Mouse (Mus musculus): ENCODE results near the gene Vars2. TPM values are rescaled to one million over a fixed set of nuclear protein-coding genes. Genes with fewer than 3 reads are reported as not detected.
A peak's percentile ranks its signal among the peaks of the same experiment; 100 is the strongest.

The Vars2 gene
- polyA plus RNA-seq, 2 experiments, result 14.8 to 35.4 TPM

- H3K9me3 ChIP-seq (ENCODE audit: control insufficient read depth, low read length), result no peaks in the 10 kb centered on the region
- peaks cover 12% of the 10 kb centered on the region for H3K4me1 ChIP-seq (ENCODE audit: control insufficient read depth, insufficient read depth, low read length)
- H3K4me3 ChIP-seq (replicated peaks; ENCODE audit: low read length), result no peak overlapping the region
- no peaks in the 10 kb centered on the region for H3K27me3 ChIP-seq (ENCODE audit: control insufficient read depth, insufficient read depth, low read length)
- DNase-seq (ENCODE audit: low spot score) (peak; percentile 40), ATAC-seq (ENCODE audit: low FRiP score, low read depth) (no peak)
- H3K4me2 ChIP-seq (replicated peaks; ENCODE audit: low read depth, low read length, severe bottlenecking), result no peak overlapping the region
- H3K36me3 ChIP-seq (ENCODE audit: control insufficient read depth, insufficient read depth, low read length), result no peaks in the 10 kb centered on the region
- no peak overlapping the region for H3K27ac ChIP-seq (replicated peaks; ENCODE audit: low read depth, low read length)
- 54% methylated on average over 7 of the region's 7 CpGs for WGBS
- no peak for TF ChIP-seq POLR2A (IDR thresholded peaks at IDR 0.05; ENCODE audit: borderline replicate concordance, extremely low read depth, insufficient read depth, insufficient read length)
- no peak overlapping the region for H3K9ac ChIP-seq (ENCODE audit: low read depth, low read length, severe bottlenecking)
Observed at GRCm38 (mm10) chr17:35707929-35708328, 40.5 kb upstream of the Vars2 start.

GRCm38 (mm10) chr17:35705836-35706235 lies 38.4 kb upstream of the Vars2 start:
- H3K27ac ChIP-seq (replicated peaks; ENCODE audit: low read depth, low read length), result no peak overlapping the region
- no peak overlapping the region for H3K9ac ChIP-seq (ENCODE audit: low read depth, low read length, severe bottlenecking)
- no peaks in the 10 kb centered on the region for H3K36me3 ChIP-seq (ENCODE audit: control insufficient read depth, insufficient read depth, low read length)
- no peaks in the 10 kb centered on the region; the same call in 1 of the 2 replicates for H3K27me3 ChIP-seq (ENCODE audit: control insufficient read depth, insufficient read depth, low read length)
- H3K4me3 ChIP-seq (replicated peaks; ENCODE audit: low read length), result no peak overlapping the region
- 28% methylated on average over 4 of the region's 4 CpGs for WGBS
- H3K4me1 ChIP-seq (ENCODE audit: control insufficient read depth, insufficient read depth, low read length), result peaks cover 24% of the 10 kb centered on the region
- no peaks in the 10 kb centered on the region for H3K9me3 ChIP-seq (ENCODE audit: control insufficient read depth, low read length)
- ATAC-seq (ENCODE audit: low FRiP score, low read depth) (no peak), DNase-seq (ENCODE audit: low spot score) (no peak)
- TF ChIP-seq POLR2A (IDR thresholded peaks at IDR 0.05; ENCODE audit: borderline replicate concordance, extremely low read depth, insufficient read depth, insufficient read length), result no peak
- no peak overlapping the region for H3K4me2 ChIP-seq (replicated peaks; ENCODE audit: low read depth, low read length, severe bottlenecking)

- Histone ChIP-seq H3K27me3 (ENCODE audit: control insufficient read depth, insufficient read depth, low read length) (no peaks in the 10 kb centered on the region; the same call in 1 of the 2 replicates), H3K4me1 (ENCODE audit: control insufficient read depth, insufficient read depth, low read length) (peaks cover 24% of the 10 kb centered on the region), H3K9me3 (ENCODE audit: control insufficient read depth, low read length) (no peaks in the 10 kb centered on the region), H3K27ac (replicated peaks; ENCODE audit: low read depth, low read length) (peak within 1 kb of the TSS; percentile 86), H3K4me2 (replicated peaks; ENCODE audit: low read depth, low read length, severe bottlenecking) (peak within 1 kb of the TSS; percentile 41), H3K9ac (ENCODE audit: low read depth, low read length, severe bottlenecking) (peak within 1 kb of the TSS; percentile 40), H3K4me3 (replicated peaks; ENCODE audit: low read length) (peak within 1 kb of the TSS; percentile 39), H3K36me3 (ENCODE audit: control insufficient read depth, insufficient read depth, low read length) (no peaks in the 10 kb centered on the region)
- WGBS, result 10% methylated on average over 19 of the region's 19 CpGs
- ATAC-seq (ENCODE audit: low FRiP score, low read depth) (peak; percentile 53), DNase-seq (ENCODE audit: low spot score) (peak; percentile 80)
- TF ChIP-seq POLR2A (IDR thresholded peaks at IDR 0.05; ENCODE audit: borderline replicate concordance, extremely low read depth, insufficient read depth, insufficient read length), result no peak
Observed at GRCm38 (mm10) chr17:35704621-35705464, 37.5 kb upstream of the Vars2 start, which contains the start of gene Ddr1. TSS of gene Ddr1 (minus strand) at chr17:35704621.

GRCm38 (mm10) chr17:35703751-35704271 lies 36.4 kb upstream of the Vars2 start:
- DNase-seq (ENCODE audit: low spot score) (peak; percentile 64), ATAC-seq (ENCODE audit: low FRiP score, low read depth) (peak; percentile 52)
- no peak for TF ChIP-seq POLR2A (IDR thresholded peaks at IDR 0.05; ENCODE audit: borderline replicate concordance, extremely low read depth, insufficient read depth, insufficient read length)
- Histone ChIP-seq H3K4me3 (replicated peaks; ENCODE audit: low read length) (peak overlapping the region; percentile 39), H3K36me3 (ENCODE audit: control insufficient read depth, insufficient read depth, low read length) (no peaks in the 10 kb centered on the region), H3K4me1 (ENCODE audit: control insufficient read depth, insufficient read depth, low read length) (peaks cover 32% of the 10 kb centered on the region), H3K27ac (replicated peaks; ENCODE audit: low read depth, low read length) (peak overlapping the region; percentile 86), H3K4me2 (replicated peaks; ENCODE audit: low read depth, low read length, severe bottlenecking) (peak overlapping the region; percentile 41), H3K9ac (ENCODE audit: low read depth, low read length, severe bottlenecking) (peak overlapping the region; percentile 40), H3K9me3 (ENCODE audit: control insufficient read depth, low read length) (no peaks in the 10 kb centered on the region), H3K27me3 (ENCODE audit: control insufficient read depth, insufficient read depth, low read length) (no peaks in the 10 kb centered on the region; the same call in 1 of the 2 replicates)
- WGBS, result 4% methylated on average over 14 of the region's 14 CpGs

- peak overlapping the region; percentile 68; the same call in 1 of the 2 replicates for H3K4me3 ChIP-seq (replicated peaks; ENCODE audit: low read length)
- H3K4me1 ChIP-seq (ENCODE audit: control insufficient read depth, insufficient read depth, low read length), result peaks cover 35% of the 10 kb centered on the region
Observed at GRCm38 (mm10) chr17:35703065-35703464, 35.7 kb upstream of the Vars2 start.

More at GRCm38 (mm10) chr17:35703065-35703464, 35.7 kb upstream of the Vars2 start:
- H3K27ac ChIP-seq (replicated peaks; ENCODE audit: low read depth, low read length), result peak overlapping the region; percentile 90; the same call in 1 of the 2 replicates
- H3K9me3 ChIP-seq (ENCODE audit: control insufficient read depth, low read length), result no peaks in the 10 kb centered on the region
- DNase-seq (ENCODE audit: low spot score) (no peak), ATAC-seq (ENCODE audit: low FRiP score, low read depth) (no peak)
- H3K4me2 ChIP-seq (replicated peaks; ENCODE audit: low read depth, low read length, severe bottlenecking), result peak overlapping the region; percentile 83
- no peaks in the 10 kb centered on the region for H3K36me3 ChIP-seq (ENCODE audit: control insufficient read depth, insufficient read depth, low read length)
- H3K27me3 ChIP-seq (ENCODE audit: control insufficient read depth, insufficient read depth, low read length), result no peaks in the 10 kb centered on the region; the same call in 1 of the 2 replicates
- WGBS, result 18% methylated on average over 2 of the region's 2 CpGs
- no peak for TF ChIP-seq POLR2A (IDR thresholded peaks at IDR 0.05; ENCODE audit: borderline replicate concordance, extremely low read depth, insufficient read depth, insufficient read length)
- H3K9ac ChIP-seq (ENCODE audit: low read depth, low read length, severe bottlenecking), result no peak overlapping the region
